Mouse (Mus musculus) liver, adult 2 months (tissue): ENCODE results near the gene Srsf1.

Experiments used
- CTCF ChIP-seq: fragments of 200-500 bp; IDR thresholded peaks from 2 replicates; pipeline ENCODE4 v1.5.1; 2011; ENCODE audit warnings: low read depth, low read length, control low read depth
- POLR2A ChIP-seq: fragments of 200-500 bp; IDR thresholded peaks from 2 replicates; pipeline ENCODE4 v1.6.1; 2011; ENCODE audit warnings: low read length, control low read depth; ENCODE audit not compliant: insufficient read depth; ENCODE audit errors: extremely low read depth

GRCm38 (mm10) chr11:88075701-88076100 lies 28.5 kb downstream of the Srsf1 start:
- TF ChIP-seq CTCF: no peak
- no peak for TF ChIP-seq POLR2A
